ENCODE assay signal across 8 mouse cellular contexts in the genomic region with DNA sequence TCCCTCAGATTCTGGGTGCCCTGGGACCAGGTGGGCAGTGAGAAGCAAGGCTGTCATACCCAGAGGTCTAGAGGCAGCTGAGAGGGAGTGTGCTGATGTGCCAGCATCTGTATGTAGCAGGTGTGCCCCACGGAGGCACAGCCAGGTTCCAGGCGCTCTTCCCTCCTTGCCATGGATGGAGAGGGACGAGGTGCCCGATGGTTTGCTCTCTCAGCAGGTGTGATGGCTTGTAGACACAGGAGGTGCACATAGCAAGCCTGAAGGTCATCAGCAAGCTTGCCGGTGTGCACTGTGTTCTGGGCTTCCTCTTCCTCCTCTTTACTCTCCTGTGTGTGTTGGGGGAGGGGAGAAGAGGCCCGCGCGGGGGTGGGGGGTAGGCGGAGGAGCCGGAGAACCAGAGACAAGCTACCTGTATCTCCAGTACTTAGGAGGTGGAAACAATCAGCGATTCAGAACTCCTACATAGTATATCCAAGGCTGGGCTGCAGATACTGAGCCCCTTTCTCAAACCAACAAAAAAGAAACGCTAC. TPM values are rescaled to one million over a fixed set of nuclear protein-coding genes. Genes with fewer than 3 reads are reported as not detected.
DNase-seq lines count a peak whose midpoint lies in the region; ATAC-seq and TF ChIP-seq lines count a peak whose summit lies in the region.

No protein-coding gene starts in this region.

- peaks cover 16% of the 10 kb centered on the region for H3K4me1 ChIP-seq in hindbrain, embryonic 12.5 days
- H3K4me1 ChIP-seq in hindbrain, postnatal 0 days (ENCODE audit: insufficient read depth, low read length): peaks cover 8% of the 10 kb centered on the region
- peaks cover 0 to 12% of the 10 kb centered on the region in 2 experiments; a peak in 3 of 4 replicates for H3K4me1 ChIP-seq in MEL (ENCODE audit: control insufficient read depth in 1 of 2, insufficient read depth in 2 of 2, low read length in 2 of 2)
- peaks cover 30% of the 10 kb centered on the region for H3K4me1 ChIP-seq in intestine, embryonic 16.5 days (ENCODE audit: control insufficient read depth, insufficient read depth, low read length)
- H3K4me1 ChIP-seq in stomach, postnatal 0 days (replicated peaks; ENCODE audit: control insufficient read depth, insufficient read depth): peaks cover 21% of the 10 kb centered on the region

- 31% methylated on average over 10 of the region's 12 CpGs for WGBS in hindbrain, embryonic 12.5 days
- 37% methylated on average over 11 of the region's 12 CpGs for WGBS in hindbrain, postnatal 0 days
- WGBS in intestine, embryonic 16.5 days: 22% methylated on average over 12 of the region's 12 CpGs
- WGBS in stomach, postnatal 0 days: 21% methylated on average over 12 of the region's 12 CpGs

- no peak for TF ChIP-seq POLR2A in MEL (IDR thresholded peaks at IDR 0.05; ENCODE audit: control insufficient read depth in 1 of 2, insufficient read depth in 1 of 2, low read depth in 1 of 2, low read length in 2 of 2, poor library complexity in 1 of 2)

- no peak overlapping the region for H3K4me2 ChIP-seq in hindbrain, embryonic 12.5 days (replicated peaks)
- H3K4me2 ChIP-seq in hindbrain, postnatal 0 days (ENCODE audit: low read depth, low read length): no peak overlapping the region
- peak overlapping the region; percentile 59 for H3K4me2 ChIP-seq in intestine, embryonic 16.5 days (ENCODE audit: low read depth, low read length)
- no peak overlapping the region; the same call in 1 of the 2 replicates for H3K4me2 ChIP-seq in stomach, postnatal 0 days (replicated peaks; ENCODE audit: low read depth)

- no peaks in the 10 kb centered on the region for H3K36me3 ChIP-seq in hindbrain, embryonic 12.5 days
- H3K36me3 ChIP-seq in hindbrain, postnatal 0 days (ENCODE audit: insufficient read depth, low read length): no peaks in the 10 kb centered on the region
- peaks cover 0 to 6% of the 10 kb centered on the region in 2 experiments; a peak in 2 of 4 replicates for H3K36me3 ChIP-seq in MEL (ENCODE audit: control insufficient read depth in 1 of 2, insufficient read depth in 2 of 2, low read length in 2 of 2)
- no peaks in the 10 kb centered on the region for H3K36me3 ChIP-seq in intestine, embryonic 16.5 days (ENCODE audit: control insufficient read depth, insufficient read depth, low read length)
- H3K36me3 ChIP-seq in stomach, postnatal 0 days (ENCODE audit: control insufficient read depth, insufficient read depth, low read length): no peaks in the 10 kb centered on the region

- TF ChIP-seq CTCF in hindbrain, postnatal 0 days (IDR thresholded peaks at IDR 0.05; ENCODE audit: low read depth): no peak
- no peak for TF ChIP-seq CTCF in MEL (IDR thresholded peaks at IDR 0.05 in 2 of 3, conservative IDR thresholded peaks at IDR 0.05 in 1 of 3; ENCODE audit: control insufficient read depth in 1 of 3, insufficient read depth in 1 of 3, low read depth in 2 of 3, low read length in 3 of 3, poor library complexity in 1 of 3, severe bottlenecking in 1 of 3)
- no peak for TF ChIP-seq CTCF in stomach, postnatal 0 days (IDR thresholded peaks at IDR 0.05; ENCODE audit: low read depth)

- intact Hi-C loops in left cerebral cortex, postnatal 10 days (cut with DNase I): no loop called here

- H3K27ac ChIP-seq in hindbrain, embryonic 12.5 days: no peak overlapping the region
- no peak overlapping the region for H3K27ac ChIP-seq in hindbrain, postnatal 0 days
- no peak overlapping the region for H3K27ac ChIP-seq in MEL (ENCODE audit: control insufficient read depth, low read depth, low read length)
- peak overlapping the region; percentile 80 for H3K27ac ChIP-seq in intestine, embryonic 16.5 days (ENCODE audit: low read length)
- peak overlapping the region; percentile 88 for H3K27ac ChIP-seq in stomach, postnatal 0 days (replicated peaks)

- peak overlapping the region; percentile 27; the same call in 1 of the 2 replicates for H3K9ac ChIP-seq in hindbrain, embryonic 12.5 days
- H3K9ac ChIP-seq in hindbrain, postnatal 0 days (replicated peaks; ENCODE audit: low read length): no peak overlapping the region
- peak overlapping the region; percentile 42; the same call in 1 of the 2 replicates for H3K9ac ChIP-seq in MEL (ENCODE audit: control insufficient read depth, low read depth, low read length, poor library complexity, severe bottlenecking)
- H3K9ac ChIP-seq in intestine, embryonic 16.5 days (ENCODE audit: low read depth, low read length): peak overlapping the region; percentile 54
- H3K9ac ChIP-seq in stomach, postnatal 0 days (ENCODE audit: low read length): no peak overlapping the region; the same call in 1 of the 2 replicates

- peaks cover 18% of the 10 kb centered on the region for H3K27me3 ChIP-seq in hindbrain, embryonic 12.5 days
- no peaks in the 10 kb centered on the region for H3K27me3 ChIP-seq in hindbrain, postnatal 0 days (ENCODE audit: insufficient read depth, low read length)
- no peaks in the 10 kb centered on the region for H3K27me3 ChIP-seq in MEL (ENCODE audit: control insufficient read depth in 1 of 2, insufficient read depth in 2 of 2, low read length in 2 of 2)
- no peaks in the 10 kb centered on the region for H3K27me3 ChIP-seq in intestine, embryonic 16.5 days (replicated peaks; ENCODE audit: control insufficient read depth, insufficient read depth, low read length)
- no peaks in the 10 kb centered on the region for H3K27me3 ChIP-seq in stomach, postnatal 0 days (ENCODE audit: control insufficient read depth, insufficient read depth, low read length)

- H3K9me3 ChIP-seq in hindbrain, embryonic 12.5 days (replicated peaks): no peaks in the 10 kb centered on the region
- no peaks in the 10 kb centered on the region for H3K9me3 ChIP-seq in hindbrain, postnatal 0 days (ENCODE audit: low read length)
- no peaks in the 10 kb centered on the region for H3K9me3 ChIP-seq in MEL (replicated peaks; ENCODE audit: insufficient read depth, low read length)
- H3K9me3 ChIP-seq in intestine, embryonic 16.5 days (ENCODE audit: control insufficient read depth, low read length): no peaks in the 10 kb centered on the region
- H3K9me3 ChIP-seq in stomach, postnatal 0 days (ENCODE audit: control insufficient read depth, low read length): no peaks in the 10 kb centered on the region

- no peak for ATAC-seq in hindbrain, embryonic 12.5 days (ENCODE audit: low FRiP score)
- ATAC-seq in hindbrain, postnatal 0 days: no peak
- no peak for ATAC-seq in intestine, embryonic 16.5 days
- ATAC-seq in stomach, postnatal 0 days (ENCODE audit: low FRiP score, low TSS enrichment): peak; percentile 25; the same call in 1 of the 2 replicates

- H3K79me2 ChIP-seq in MEL (ENCODE audit: control insufficient read depth, insufficient read depth, low read length, poor library complexity): no peaks in the 10 kb centered on the region

- TF ChIP-seq RAD21 in MEL (IDR thresholded peaks at IDR 0.05; ENCODE audit: low read depth, low read length): no peak

- DNase-seq in hindbrain, postnatal 0 days (ENCODE audit: low spot score): no peak
- DNase-seq in MEL (ENCODE audit: low read depth, low spot score) (peak; percentile 43), MN1 (ENCODE audit: low spot score) (no peak)
- no peak for DNase-seq in stomach, postnatal 0 days (ENCODE audit: low spot score)
- no peak for DNase-seq in layer of hippocampus, postnatal 36 days
- no peak for DNase-seq in left cerebral cortex, postnatal 10 days (ENCODE audit: extremely low spot score in 1 of 2, low spot score in 2 of 2)

- TF ChIP-seq EP300 in MEL (IDR thresholded peaks at IDR 0.05; ENCODE audit: low read depth in 1 of 2, low read length in 2 of 2): no peak
- TF ChIP-seq EP300 in stomach, postnatal 0 days (optimal IDR thresholded peaks at IDR 0.05): no peak

- H3K4me3 ChIP-seq in hindbrain, embryonic 12.5 days: no peak overlapping the region
- no peak overlapping the region for H3K4me3 ChIP-seq in hindbrain, postnatal 0 days (ENCODE audit: low read length)
- peak overlapping the region; percentile 44 to 51 for H3K4me3 ChIP-seq in MEL (ENCODE audit: control insufficient read depth in 1 of 2, insufficient read depth in 1 of 2, low read depth in 2 of 2, low read length in 2 of 2)
- H3K4me3 ChIP-seq in intestine, embryonic 16.5 days (ENCODE audit: low read length): no peak overlapping the region
- no peak overlapping the region for H3K4me3 ChIP-seq in stomach, postnatal 0 days (ENCODE audit: low read depth, low read length)

TF ChIP-seq in MEL, 35 proteins besides CTCF, POLR2A, EP300 and RAD21:
- TF ChIP-seq USF1 (IDR thresholded peaks at IDR 0.05; ENCODE audit: low read depth, low read length) (no peak), ELF1 (IDR thresholded peaks at IDR 0.05; ENCODE audit: low read depth, low read length) (0 out of 2 replicates have a peak, but pooled peaks have one; percentile 13)

RNA-seq across cellular contexts. Expression of a gene that starts 24.4 kb away (rescaled TPM):
- polyA plus RNA-seq in hindbrain, embryonic 12.5 days (2016; fragmentation: Nextera tagmentation; extraction: Ambion mirVana): 191 and 206 TPM in 2 replicates
- 46.4 and 52.5 TPM in 2 replicates for total RNA-seq in hindbrain, postnatal 0 days (2014; rRNA removed)
- polyA plus RNA-seq in hindbrain, postnatal 0 days (2015; fragmentation: Nextera tagmentation; extraction: Ambion mirVana): 212 and 215 TPM in 2 replicates
- 188 and 207 TPM in 2 replicates for total RNA-seq in MEL (2012; rRNA removed)
- polyA plus RNA-seq in MEL (2012; ENCODE audit: insufficient read depth in 1 of 2, insufficient read length in 2 of 2, low read depth in 1 of 2, low replicate concordance in 2 of 2, missing spikeins in 1 of 2): 100 to 1,000 TPM; 114 to 416 TPM
- 357 and 388 TPM in 2 replicates for polyA plus RNA-seq in intestine, embryonic 16.5 days (2015; fragmentation: Nextera tagmentation; extraction: Ambion mirVana)
- 172 and 176 TPM in 2 replicates for polyA plus RNA-seq in stomach, postnatal 0 days (2015; fragmentation: Nextera tagmentation; extraction: Ambion mirVana)
- total RNA-seq in layer of hippocampus, postnatal 36 days (2021): 100 to 1,000 TPM; 125 to 135 TPM
- total RNA-seq in left cerebral cortex, postnatal 10 days (2021): 100 to 1,000 TPM; 108 to 115 TPM

RNA-seq across cellular contexts. Expression of a gene that starts 52.1 kb away (rescaled TPM):
- polyA plus RNA-seq in hindbrain, embryonic 12.5 days (2016; fragmentation: Nextera tagmentation; extraction: Ambion mirVana): 4.9 and 5.6 TPM in 2 replicates
- 26.5 and 38.7 TPM in 2 replicates for total RNA-seq in hindbrain, postnatal 0 days (2014; rRNA removed)
- polyA plus RNA-seq in hindbrain, postnatal 0 days (2015; fragmentation: Nextera tagmentation; extraction: Ambion mirVana): 9.1 and 9.8 TPM in 2 replicates
- 6.3 and 9.9 TPM in 2 replicates for total RNA-seq in MEL (2012; rRNA removed)
- 10 to 100 TPM in 1 of 2 experiments, not detected in 1; 12.2 TPM for polyA plus RNA-seq in MEL (2012; ENCODE audit: insufficient read depth in 1 of 2, insufficient read length in 2 of 2, low read depth in 1 of 2, low replicate concordance in 2 of 2, missing spikeins in 1 of 2)
- 1.8 and 2.0 TPM in 2 replicates for polyA plus RNA-seq in intestine, embryonic 16.5 days (2015; fragmentation: Nextera tagmentation; extraction: Ambion mirVana)
- polyA plus RNA-seq in stomach, postnatal 0 days (2015; fragmentation: Nextera tagmentation; extraction: Ambion mirVana): 0.62 and 0.87 TPM in 2 replicates
- 10 to 100 TPM; 10.5 to 11.8 TPM for total RNA-seq in layer of hippocampus, postnatal 36 days (2021)
- total RNA-seq in left cerebral cortex, postnatal 10 days (2021): 10 to 100 TPM; 13.8 to 14.8 TPM

Comparison
In these comparisons a context has a peak if more than half of its experiments do, and no peak if none do; other contexts are left out.
1. H3K9ac ChIP-seq: peak in hindbrain, embryonic 12.5 days (single experiment), MEL (single experiment) and intestine, embryonic 16.5 days (single experiment); none in hindbrain, postnatal 0 days (single experiment) and stomach, postnatal 0 days (single experiment).
2. H3K27ac ChIP-seq: peak in intestine, embryonic 16.5 days (single experiment) and stomach, postnatal 0 days (single experiment); none in hindbrain, embryonic 12.5 days (single experiment), hindbrain, postnatal 0 days (single experiment) and MEL (single experiment).
3. H3K4me3 ChIP-seq: peak in MEL (2 of 2); none in hindbrain, embryonic 12.5 days (single experiment), hindbrain, postnatal 0 days (single experiment), intestine, embryonic 16.5 days (single experiment) and stomach, postnatal 0 days (single experiment).